Mouse (Mus musculus) gastrocnemius, adult 2 months (tissue): ENCODE data around the gene Megf8. TPM values are rescaled to one million over a fixed set of nuclear protein-coding genes. Genes with fewer than 3 reads are reported as not detected.
A peak's percentile ranks its signal among the peaks of the same experiment; 100 is the strongest.

Experiments
- DNase-seq: peaks from one replicate; pipeline ENCODE4 v3.0.0; 2022
- H3K27ac ChIP-seq: fragments of 200-600 bp; 2 replicates; pipeline ENCODE4 v1.8.1; 2022; ENCODE audit warnings: mild to moderate bottlenecking
- H3K4me3 ChIP-seq: fragments of 200-600 bp; 2 replicates; pipeline ENCODE4 v1.8.1; 2022; ENCODE audit warnings: mild to moderate bottlenecking, moderate library complexity
- CTCF ChIP-seq: fragments of 200-600 bp; IDR thresholded peaks from 2 replicates; pipeline ENCODE4 v1.8.1; 2022; ENCODE audit warnings: antibody characterized with exemption, mild to moderate bottlenecking, moderate library complexity
- intact Hi-C: fragments of 180-260 bp; cut with DNase I; formaldehyde crosslinking; loops from one replicate; pipeline ENCODE4 v1.15.1; 2025
- total RNA-seq, 2 experiments: library from RNA; stranded (reverse); gene quantifications; 2 replicates each; pipeline ENCODE4 v1.2.3; 2021

Gene Megf8
- total RNA-seq, 2 experiments from 2014 or later: 16.9 to 19.6 TPM

GRCm38 (mm10) chr7:25293191-25293739, 23.7 kb upstream of the Megf8 start:
- intact Hi-C loops: no loop called here
- H3K4me3 ChIP-seq: no peak overlapping the region
- no peak overlapping the region for H3K27ac ChIP-seq
- DNase-seq: peak; percentile 18
- TF ChIP-seq CTCF: no peak

- intact Hi-C loops: no loop called here
- no peak overlapping the region for H3K4me3 ChIP-seq
- DNase-seq: no peak
- no peak overlapping the region for H3K27ac ChIP-seq
- no peak for TF ChIP-seq CTCF
Measured at GRCm38 (mm10) chr7:25294495-25294894, 22.5 kb upstream of the Megf8 start.

- intact Hi-C loops: no loop called here
- Histone ChIP-seq H3K4me3 (no peak overlapping the region), H3K27ac (no peak overlapping the region)
- no peak for TF ChIP-seq CTCF
- peak; percentile 6 for DNase-seq
Measured at GRCm38 (mm10) chr7:25294960-25295722, 21.8 kb upstream of the Megf8 start.

- peak; percentile 39 for DNase-seq
- no peak for TF ChIP-seq CTCF
- peak overlapping the region; percentile 77; the same call in 1 of the 2 replicates for H3K27ac ChIP-seq
- H3K4me3 ChIP-seq: peak overlapping the region; percentile 79
- intact Hi-C loops: no loop called here
Measured at GRCm38 (mm10) chr7:25296945-25297453, 20.0 kb upstream of the Megf8 start.

GRCm38 (mm10) chr7:25297454-25298325, 19.3 kb upstream of the Megf8 start, which contains the start of gene Pafah1b3:
TSS of gene Pafah1b3 (minus strand) at chr7:25297986.
- intact Hi-C loops: no loop called here
- peak within 1 kb of the TSS; percentile 79 for H3K4me3 ChIP-seq
- peak within 1 kb of the TSS; percentile 77 for H3K27ac ChIP-seq
- peak; percentile 27; the same call in 1 of the 2 replicates for TF ChIP-seq CTCF
- peak; percentile 64 for DNase-seq

- intact Hi-C loops: no loop called here
- peak; percentile 29 for DNase-seq
- H3K27ac ChIP-seq: no peak within 1 kb of the TSS
- no peak for TF ChIP-seq CTCF
- no peak within 1 kb of the TSS for H3K4me3 ChIP-seq
Measured at GRCm38 (mm10) chr7:25301063-25301462, 15.9 kb upstream of the Megf8 start, which contains the start of gene Prr19. TSS of gene Prr19 (plus strand) at chr7:25301411.

GRCm38 (mm10) chr7:25303003-25303684, 13.8 kb upstream of the Megf8 start:
- TF ChIP-seq CTCF: no peak
- Histone ChIP-seq H3K27ac (no peak overlapping the region), H3K4me3 (no peak overlapping the region)
- intact Hi-C loops: no loop called here
- peak; percentile 13 for DNase-seq

- intact Hi-C loops: no loop called here
- no peak overlapping the region for H3K27ac ChIP-seq
- TF ChIP-seq CTCF: no peak
- no peak overlapping the region for H3K4me3 ChIP-seq
- peak; percentile 12 for DNase-seq
Measured at GRCm38 (mm10) chr7:25303685-25304006, 13.3 kb upstream of the Megf8 start.

GRCm38 (mm10) chr7:25305481-25305880, 11.5 kb upstream of the Megf8 start:
- TF ChIP-seq CTCF: no peak
- Histone ChIP-seq H3K27ac (no peak overlapping the region), H3K4me3 (peak overlapping the region; percentile 73)
- no peak for DNase-seq
- intact Hi-C loops: no loop called here

GRCm38 (mm10) chr7:25305956-25306613, 10.9 kb upstream of the Megf8 start, which contains the start of gene Tmem145:
TSS of gene Tmem145 (plus strand) at chr7:25306106.
- DNase-seq: peak; percentile 49
- TF ChIP-seq CTCF: 0 out of 2 replicates have a peak, but pooled peaks have one; percentile 0
- Histone ChIP-seq H3K4me3 (peak within 1 kb of the TSS; percentile 73), H3K27ac (no peak within 1 kb of the TSS)
- intact Hi-C loops: no loop called here

GRCm38 (mm10) chr7:25306614-25306996, 10.4 kb upstream of the Megf8 start:
- Histone ChIP-seq H3K27ac (no peak overlapping the region), H3K4me3 (no peak overlapping the region)
- no peak for TF ChIP-seq CTCF
- no peak for DNase-seq
- intact Hi-C loops: no loop called here
